Mouse (Mus musculus): ENCODE results near the gene Vasn.

The Vasn gene

DNA sequence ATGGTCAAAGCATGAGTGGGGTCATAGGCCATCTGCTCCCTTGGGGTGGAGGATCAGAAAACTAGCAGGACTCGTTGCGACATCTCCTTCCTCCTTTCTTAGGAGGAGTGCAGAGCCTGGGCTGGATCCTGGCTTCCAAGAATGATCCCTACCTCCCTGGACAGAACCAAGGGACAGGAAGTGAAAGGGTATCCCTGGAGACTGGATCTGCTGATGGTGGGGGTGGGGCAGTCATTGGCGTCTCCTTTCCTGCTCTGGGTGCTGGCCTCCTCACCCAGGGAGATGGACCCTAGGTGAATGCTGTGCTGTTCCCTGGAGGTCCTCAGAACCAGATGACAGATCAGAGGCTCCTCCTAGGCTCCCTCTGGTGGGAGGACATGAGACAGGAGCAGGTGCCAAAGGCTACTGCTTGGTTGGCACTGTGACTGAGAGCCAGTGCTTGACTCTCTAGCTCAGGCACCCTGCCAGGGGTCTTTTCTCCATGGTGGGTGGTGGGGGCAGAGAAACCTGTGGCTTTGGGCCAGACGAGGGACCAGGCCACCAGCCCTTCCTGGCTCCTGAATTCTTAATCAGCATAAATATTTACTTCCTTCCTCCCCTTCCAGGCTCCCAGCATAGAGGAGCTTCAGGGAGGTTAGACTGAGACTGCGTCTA is 33.2 kb upstream of the Vasn start:
- no peak for DNase-seq (ENCODE audit: low spot score in 2 of 2)

DNA sequence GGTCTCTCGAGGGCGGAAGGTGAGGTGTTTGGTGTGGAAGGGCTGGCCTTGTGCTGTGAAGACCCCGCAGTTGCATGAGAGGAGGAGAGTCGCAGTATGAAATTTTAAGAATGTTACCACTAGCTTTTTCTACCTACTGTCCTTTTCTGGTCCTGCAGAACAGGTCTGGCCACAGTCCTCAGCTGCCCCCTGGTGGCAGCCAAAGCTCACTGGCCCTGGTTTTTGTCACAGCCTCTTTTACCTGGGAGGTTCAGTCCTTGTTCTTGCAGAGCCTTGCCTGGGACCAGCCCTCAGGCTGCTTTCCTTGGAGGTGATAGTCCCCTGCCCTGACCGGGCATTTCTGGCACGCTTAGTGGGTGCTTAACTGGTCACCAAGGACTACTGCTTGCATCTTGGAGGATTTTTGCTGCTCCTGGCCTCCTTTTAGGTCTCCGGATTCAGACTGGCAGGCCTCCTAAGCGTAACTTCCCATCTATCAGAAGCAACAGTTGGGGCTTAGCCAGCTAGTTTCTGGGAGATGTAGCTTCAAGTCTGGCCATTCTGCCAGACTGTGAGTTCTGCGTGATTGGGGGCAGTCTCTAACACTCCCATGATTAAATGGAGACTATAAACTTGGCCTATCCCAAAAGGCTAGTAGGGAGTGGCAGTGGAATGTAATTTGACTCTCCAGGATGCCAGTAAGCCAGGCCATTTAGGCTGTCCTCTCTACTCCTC is 31.8 kb upstream of the Vasn start:
- DNase-seq (ENCODE audit: low spot score in 2 of 2), result peak; percentile 78 to 84

DNA sequence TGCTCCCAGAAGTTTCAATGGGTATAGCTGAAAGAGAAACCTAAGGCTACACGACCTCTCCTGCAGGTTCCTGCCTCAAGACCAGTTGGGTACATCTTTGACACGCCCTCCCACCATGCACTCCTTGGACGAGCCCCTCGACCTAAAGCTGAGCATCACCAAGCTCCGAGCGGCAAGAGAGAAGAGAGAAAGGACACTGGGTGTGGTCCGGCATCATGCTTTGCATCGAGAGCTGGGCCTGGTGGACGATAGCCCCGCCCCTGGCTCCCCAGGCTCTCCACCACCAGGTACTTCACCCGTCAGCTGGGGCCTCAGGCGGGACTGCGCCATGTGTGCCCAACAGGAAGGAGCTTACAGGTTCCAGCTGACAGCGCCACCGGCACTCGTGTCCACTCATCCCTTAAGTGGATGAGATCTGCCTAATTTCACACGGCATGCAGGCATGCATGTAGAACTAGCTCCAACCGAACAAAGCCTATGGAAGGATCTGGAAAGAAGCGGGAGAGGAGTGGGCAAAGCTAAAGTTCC is 31.1 kb upstream of the Vasn start:
- no peak for DNase-seq (ENCODE audit: low spot score in 2 of 2)

DNA sequence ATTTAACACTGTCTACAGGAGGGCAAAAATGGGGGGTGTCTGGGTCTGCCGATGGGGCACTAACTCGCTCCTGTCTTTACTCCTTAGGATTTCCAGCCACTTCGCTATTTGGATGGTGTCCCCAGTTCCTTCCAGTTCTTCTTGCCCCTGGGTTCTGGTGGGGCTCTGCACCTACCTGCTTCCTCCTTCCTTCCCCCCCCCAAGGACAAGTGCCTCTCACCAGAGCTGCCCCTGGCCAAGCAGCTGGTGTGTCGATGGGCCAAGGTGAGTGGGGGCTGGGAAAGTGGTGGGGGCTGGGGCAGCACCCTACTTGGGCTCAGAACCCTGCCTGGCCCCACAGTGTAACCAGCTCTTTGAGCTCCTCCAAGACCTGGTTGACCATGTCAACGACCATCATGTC is 28.5 kb upstream of the Vasn start:
- no peak for DNase-seq (ENCODE audit: low spot score in 2 of 2)

DNA sequence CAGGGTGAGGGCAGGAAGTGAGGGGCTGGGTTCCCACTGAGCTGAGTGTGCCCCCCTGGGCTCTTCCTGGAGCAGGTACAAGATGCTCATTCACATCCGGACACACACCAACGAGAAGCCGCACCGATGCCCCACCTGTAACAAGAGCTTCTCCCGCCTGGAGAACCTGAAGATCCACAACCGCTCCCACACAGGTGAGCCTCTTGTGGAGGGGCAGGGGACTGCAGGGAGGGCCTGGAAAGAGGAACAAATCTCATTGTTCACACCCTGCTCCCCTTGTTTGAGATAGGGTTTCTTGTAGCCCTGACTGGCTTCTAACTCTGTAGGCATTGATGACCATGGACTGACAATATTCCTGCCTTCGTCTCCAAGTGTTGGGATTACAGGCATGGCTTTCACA is 28.1 kb upstream of the Vasn start:
- no peak for DNase-seq (ENCODE audit: low spot score in 2 of 2)

DNA sequence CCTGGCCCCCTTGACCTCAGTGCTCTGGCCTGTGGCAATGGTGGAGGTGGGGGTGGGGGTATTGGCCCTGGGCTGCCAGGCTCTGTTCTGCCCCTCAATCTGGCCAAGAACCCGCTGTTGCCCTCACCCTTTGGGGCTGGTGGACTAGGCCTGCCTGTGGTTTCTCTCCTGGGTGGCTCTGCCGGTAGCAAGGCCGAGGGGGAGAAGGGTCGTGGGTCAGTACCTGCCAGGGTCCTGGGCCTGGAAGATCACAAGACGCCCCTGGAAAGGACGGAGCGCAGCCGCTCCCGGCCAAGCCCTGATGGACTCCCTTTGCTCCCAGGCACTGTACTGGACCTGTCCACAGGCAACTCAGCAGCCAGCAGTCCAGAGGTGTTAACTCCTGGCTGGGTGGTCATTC is 26.0 kb upstream of the Vasn start:
- DNase-seq (ENCODE audit: low spot score in 2 of 2), result no peak

DNA sequence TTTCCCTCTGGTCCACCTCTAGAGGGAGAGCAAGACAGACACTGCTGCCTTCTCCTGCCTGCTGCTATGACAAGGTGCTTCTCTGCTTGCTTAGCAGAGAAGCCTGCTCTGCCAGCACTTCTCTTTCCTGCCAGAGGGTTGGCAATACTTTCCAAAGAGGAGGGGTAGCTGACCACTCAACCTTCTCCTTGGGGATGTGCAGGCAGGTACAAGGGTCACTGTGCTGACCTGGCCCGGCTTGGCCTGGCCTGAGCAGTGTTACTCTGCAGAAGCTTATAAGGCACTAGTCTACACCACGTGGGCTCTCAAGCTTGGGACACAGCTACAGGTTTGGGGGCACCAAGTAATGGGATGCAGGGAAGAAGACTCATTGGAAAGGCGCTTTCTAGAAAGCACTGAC is 25.1 kb upstream of the Vasn start:
- no peak for DNase-seq (ENCODE audit: low spot score in 2 of 2)

DNA sequence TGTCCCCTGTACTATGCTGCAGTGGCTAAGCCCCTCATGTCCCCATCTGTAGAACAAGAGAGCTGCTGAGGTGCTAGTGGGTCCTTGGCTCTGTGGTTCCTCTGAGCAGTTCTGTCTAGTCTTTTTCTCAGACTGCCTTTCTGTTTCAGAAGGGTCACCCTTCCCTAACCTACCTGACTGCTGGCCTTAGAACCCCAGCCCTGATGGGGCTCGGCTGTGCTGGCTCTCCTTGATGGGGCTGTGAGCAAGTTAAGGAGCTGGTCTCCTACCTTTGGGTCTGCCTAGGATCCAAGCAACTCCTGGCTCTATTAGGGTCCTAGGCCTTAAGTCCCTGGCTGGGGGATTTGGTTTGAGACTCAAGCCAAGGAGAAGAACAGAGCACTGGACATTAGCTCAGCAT is 24.4 kb upstream of the Vasn start:
- DNase-seq (ENCODE audit: low spot score in 2 of 2), result no peak

DNA sequence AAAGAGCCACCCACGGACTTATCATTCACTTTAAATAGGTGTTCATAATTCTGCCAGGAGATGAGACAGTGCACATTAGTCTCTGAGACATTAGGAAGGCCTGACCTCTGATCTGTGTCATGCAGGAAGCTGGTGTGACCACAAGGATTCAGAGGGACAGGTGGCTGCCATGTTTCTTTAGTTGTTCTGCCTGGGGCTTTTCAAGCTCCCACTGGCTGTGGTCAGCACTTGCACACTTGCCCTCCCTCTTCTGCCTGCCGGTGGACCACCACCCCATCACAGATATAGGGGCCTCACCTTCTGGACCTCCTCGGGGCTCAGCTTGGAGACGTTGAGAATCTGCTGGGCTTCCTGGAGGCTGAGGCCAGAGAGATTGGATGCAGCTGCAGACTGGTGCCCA is 22.9 kb upstream of the Vasn start:
- no peak for DNase-seq (ENCODE audit: low spot score in 2 of 2)

DNA sequence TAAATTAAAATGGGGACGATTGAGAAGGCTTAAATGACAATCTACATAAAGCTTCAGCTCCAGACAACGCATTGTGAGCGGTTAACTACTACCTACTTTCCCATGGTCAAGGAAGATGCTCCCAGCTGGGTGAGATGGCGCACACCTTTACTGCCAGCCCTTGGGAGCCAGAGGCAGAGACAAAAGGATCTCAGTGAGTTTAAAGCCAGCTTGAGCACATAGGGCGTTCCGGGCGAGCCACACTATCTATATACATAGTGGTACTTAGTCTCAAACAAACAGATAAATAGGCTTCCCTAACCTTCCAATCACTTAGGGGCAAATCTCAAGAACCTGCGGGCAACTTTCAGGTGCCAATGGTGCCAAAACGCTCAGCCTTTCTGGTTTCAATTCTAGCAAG is 15.7 kb upstream of the Vasn start:
- DNase-seq (ENCODE audit: low spot score in 2 of 2), result no peak

DNA sequence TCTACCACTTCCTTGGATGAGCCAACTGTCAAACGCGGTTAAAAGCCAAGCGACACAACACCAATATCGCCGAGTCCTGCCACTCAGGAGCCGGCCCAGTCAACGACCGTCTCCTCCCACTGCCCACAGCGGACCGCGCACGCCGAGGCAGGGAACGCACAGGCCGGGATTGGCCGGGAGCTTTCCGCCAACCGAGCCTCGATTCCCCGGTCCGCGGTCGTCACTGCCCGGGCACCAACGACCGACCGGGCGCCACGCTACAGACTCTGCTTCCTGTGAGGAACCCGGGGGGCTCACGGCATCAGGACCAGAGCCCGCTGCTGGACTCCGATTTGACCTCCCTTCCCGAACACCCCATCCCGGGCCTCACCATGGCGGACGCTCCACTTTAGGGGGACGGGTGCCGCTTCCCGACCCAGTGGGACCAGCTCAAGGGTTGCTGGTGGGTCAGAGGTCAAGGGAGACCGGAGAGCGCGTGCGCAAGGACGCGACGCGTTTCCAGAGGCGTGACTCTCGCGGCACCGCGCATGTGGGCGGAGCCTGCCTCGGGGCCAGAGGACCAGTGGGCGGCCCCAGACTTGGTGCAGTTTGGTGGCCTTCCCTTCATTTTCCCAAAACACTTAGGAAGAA is 15.1 kb upstream of the Vasn start, which contains the start of gene Pam16:
TSS of gene Pam16 (minus strand) at position 508 of the 630 bp plus-strand sequence.
- peak; percentile 86 to 92 for DNase-seq (ENCODE audit: low spot score in 2 of 2)

DNA sequence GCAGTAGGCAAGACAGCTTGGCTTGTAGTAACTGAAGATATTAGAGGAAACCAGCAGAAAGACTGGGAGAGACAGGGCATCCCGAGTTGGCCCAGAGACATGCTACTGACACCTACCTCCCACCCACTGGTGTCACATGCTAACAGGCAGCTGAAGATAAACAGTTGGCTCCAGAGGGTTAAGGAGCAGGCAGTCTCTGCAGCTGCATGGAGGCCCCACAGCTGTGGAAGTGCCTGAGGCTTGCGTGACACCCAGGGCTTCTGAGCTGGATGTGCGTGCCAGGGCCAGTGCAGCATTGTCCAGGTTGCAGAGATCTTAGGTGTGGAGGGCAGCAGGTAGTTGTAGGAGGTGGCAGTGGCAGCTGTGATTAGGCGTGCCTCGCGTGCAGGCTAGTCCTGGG is 12.6 kb upstream of the Vasn start:
- no peak for DNase-seq (ENCODE audit: low spot score in 2 of 2)

DNA sequence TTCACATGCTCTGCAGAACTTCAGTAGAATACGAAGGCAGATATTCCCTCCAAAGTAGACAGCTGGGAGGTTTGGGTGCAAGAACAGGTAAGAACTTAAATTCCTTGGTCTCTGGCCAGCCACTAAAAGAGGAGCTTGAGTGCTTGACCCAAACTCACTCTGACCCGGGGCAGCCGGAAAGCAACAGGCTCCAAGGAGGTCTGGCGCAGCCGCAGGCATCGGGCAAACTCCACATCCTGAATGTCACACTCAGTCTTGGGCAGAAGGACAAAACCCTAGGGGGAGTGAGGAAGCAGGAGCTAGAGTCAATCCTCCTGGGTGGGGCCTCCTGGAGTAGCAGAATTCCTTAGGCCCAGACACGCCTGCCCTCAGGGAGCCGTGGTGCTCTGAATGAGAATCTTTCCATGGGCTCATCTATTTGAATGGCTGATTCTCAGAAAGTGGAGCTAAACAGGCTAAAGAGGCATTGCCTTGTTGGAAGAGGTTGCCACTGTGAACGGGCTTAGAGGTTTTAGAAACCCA is 10.8 kb upstream of the Vasn start:
- DNase-seq (ENCODE audit: low spot score in 2 of 2), result no peak

DNA sequence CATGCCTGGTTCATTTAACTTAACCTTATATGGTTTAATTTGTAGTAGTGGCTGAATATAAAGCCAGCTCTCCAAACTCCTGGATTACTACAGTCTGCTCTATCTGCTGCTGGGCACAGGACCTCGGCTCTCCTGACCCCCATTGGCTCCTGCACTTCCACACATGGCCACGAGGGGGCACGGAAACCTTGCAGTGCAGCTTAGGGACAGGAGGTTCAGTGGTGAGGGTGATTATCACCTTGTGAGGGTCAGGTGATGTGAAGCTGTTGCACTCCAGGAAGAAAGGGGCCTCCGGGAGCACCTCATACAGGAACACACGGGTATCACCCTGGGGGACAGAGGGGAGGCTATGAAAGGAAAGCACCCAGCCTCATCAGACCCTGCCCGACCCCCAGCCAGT is 9.8 kb upstream of the Vasn start:
- peak; percentile 72 to 82 for DNase-seq (ENCODE audit: low spot score in 2 of 2)

DNA sequence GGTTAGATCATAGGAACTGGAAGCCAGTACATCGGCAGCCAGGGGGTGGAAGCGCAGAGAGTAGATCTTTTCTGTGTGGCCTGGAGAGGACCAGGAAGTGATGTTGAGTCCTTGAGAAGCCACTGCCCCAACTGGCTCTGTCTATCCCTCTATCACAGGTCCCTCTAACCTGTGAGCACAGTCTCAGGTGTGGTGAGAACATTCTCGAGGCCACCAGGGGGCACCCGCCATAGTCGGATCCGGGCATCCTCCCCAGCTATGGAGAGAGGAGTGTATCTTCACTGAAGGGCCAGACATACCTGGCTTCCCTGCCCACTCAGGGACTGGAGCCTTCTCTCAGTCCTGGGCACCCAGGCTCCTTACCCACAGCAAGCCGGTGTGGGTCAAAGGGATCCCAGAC is 7.7 kb upstream of the Vasn start:
- DNase-seq (ENCODE audit: low spot score in 2 of 2), result no peak

DNA sequence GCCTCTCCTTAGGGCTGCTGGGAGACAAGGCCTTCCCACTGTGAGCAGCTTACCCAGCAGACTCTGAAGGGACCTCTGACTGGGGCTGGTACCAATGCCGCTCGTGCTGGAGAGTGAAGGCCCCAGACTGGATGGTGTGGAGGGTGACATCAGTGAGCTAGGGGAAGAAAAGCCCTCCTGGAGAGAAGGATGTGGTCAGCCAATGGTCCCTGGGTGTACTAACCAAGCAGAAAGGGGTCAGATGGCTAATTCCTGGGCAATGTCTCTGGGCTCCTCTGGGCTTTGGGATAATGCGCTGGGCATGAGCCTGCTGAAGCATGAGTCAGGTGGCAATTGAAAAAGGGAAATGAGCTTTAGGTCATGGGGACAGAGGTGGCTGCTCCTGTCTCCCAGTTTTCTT is 6.1 kb upstream of the Vasn start:
- DNase-seq (ENCODE audit: low spot score in 2 of 2), result no peak

DNA sequence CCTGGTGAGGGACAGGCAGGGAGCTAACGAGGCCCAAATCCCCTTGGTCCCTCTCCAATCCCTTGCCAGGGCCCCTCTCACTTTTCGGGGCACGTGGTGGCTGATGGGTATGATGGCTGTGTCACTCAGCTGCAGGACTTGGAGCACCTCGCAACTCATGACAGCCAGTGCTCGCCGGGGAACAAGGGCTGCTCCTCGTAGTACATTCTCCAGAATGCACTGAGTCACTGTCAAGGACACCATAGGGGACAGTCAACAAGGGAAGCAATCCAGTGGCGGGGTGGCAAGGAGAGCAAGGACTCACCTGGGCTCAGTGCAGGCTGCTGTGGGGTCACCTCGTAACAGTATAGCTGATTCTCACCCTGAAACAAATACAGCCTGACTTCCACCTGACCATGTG is 5.1 kb upstream of the Vasn start:
- no peak for DNase-seq (ENCODE audit: low spot score in 2 of 2)

DNA sequence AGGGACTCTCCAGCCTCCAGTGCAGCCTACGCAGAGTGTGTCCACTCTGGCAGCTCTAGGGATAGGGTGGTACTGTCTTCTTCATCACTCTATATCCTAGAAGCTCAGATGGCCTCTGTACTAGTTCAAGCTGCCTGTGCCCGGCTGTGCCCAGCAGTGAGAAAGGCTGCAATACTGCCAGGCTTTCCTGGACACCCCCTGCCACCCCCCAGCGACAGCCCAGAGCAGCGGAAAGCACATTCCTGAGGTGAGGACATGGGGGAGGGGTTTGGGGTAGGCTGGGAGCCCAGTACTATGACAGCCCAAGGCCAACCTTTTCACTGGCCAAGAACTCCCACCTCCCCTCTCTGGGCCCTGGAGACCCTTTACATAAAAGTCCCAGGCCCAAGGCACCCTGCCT is 4.0 kb upstream of the Vasn start:
- DNase-seq (ENCODE audit: low spot score in 2 of 2), result no peak

DNA sequence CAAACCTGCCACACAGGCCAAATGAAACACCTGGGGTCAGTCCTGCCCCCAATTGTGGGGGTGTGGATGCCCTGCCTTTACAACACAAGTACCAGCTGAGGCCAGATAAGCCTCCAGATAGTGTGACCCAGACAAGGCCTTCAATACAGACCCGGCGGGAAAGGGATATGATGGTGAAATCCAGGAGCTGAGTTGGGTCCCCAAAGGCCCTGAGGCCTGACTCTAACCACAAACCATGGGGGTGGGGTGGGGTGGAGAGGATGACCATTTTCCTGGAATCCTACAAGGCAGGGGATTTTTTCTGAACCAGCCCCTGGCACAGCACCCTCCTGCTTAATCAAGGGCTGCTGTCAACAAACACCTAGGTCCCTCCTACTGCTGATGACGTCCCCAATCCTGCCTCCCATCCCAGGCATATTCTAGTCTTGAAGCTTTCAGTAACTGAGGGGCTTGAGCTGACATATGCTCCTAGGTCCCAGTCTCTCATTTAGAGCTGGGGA is 800 bp upstream of the Vasn start:
- DNase-seq (ENCODE audit: low spot score in 2 of 2), result no peak

DNA sequence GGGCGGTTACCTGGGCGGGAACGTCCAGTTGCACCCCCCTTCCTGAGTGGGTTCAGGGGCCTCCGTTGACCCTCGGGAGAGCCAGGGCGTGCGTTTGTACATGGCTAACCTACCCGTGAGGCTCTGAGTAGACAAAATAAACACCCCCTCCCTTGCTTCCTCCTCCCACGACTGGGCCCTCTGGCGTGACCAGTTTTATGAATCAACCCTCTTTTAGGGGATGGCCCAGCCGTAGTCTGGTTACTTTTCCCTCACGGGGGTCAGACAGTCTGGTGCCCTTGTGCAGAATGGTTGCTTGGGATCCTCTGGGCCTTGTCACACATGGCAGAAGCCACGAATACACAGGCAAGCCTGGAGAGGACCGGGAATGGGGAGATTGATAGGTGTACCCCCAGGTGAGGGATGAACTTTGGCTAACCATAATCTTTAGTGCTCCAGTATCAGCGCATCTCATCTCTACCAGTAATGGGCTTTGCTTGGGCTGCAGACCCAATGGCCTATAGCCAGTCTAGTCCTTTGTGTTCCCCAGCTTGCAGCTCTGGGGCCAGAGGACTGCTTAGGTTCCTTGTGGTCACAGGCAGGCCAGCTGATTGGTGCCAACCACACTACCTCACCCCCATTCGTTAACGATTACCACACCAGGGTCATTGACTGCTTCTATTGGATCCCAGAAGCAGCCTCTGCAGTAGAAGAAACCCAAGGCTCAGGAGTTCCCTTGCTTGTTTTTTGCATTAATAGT is 695 bp downstream of the Vasn start:
- DNase-seq (ENCODE audit: low spot score in 2 of 2), result peak in 1 of 2 experiments; percentile 53

DNA sequence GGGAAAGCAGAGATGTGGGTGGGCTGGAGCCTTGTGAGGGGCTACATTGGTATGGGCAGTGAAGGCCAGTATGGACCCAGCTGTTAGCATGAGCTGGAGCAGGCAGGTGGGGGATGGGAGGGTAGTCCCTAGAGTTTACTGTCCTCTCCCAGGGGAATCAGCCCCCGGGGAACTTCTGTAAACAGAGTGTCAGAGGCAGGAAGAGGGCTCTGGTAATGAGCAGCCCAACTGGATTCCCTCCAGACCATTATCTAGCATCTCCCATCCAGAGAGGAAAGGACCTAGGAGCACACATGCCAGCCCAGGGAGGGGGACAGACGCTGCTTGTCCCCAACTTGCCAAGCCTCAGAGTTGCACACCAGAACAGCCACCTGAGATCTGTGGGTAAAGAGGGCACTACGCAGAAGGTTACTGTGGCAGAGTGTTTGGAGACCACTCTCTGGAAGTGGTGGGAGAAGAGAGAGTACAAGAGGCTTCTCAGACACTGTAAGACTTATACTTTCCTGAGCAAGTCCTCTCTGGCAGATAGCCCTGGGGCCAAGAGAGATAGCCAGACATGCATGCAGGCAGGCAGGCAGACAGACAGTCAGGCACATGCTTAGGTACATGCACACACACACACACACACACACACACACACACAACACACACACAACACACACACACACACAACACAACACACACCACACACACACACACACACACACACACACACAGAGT is 1.5 kb downstream of the Vasn start:
- no peak for DNase-seq (ENCODE audit: low spot score in 2 of 2)
